Mouse (Mus musculus) kidney, adult 2 months (tissue): ENCODE measurements around the gene Smad6. TPM values are rescaled to one million over a fixed set of nuclear protein-coding genes. Genes with fewer than 3 reads are reported as not detected.

Source experiments
- DNase-seq: peaks from one replicate; pipeline ENCODE4 v3.0.0; 2021
- H3K27ac ChIP-seq: fragments of 200-500 bp; 2 replicates; pipeline ENCODE4 v1.5.1; 2012; ENCODE audit warnings: low read depth, low read length, control low read depth, inconsistent platforms; ENCODE audit not compliant: insufficient read depth
- H3K27me3 ChIP-seq: fragments of 200-500 bp; replicated peaks from 2 replicates; pipeline ENCODE4 v1.6.1; 2012; ENCODE audit warnings: mild to moderate bottlenecking, moderate library complexity, low read length, inconsistent platforms; ENCODE audit not compliant: control insufficient read depth, insufficient read depth
- H3K36me3 ChIP-seq: fragments of 200-500 bp; 2 replicates; pipeline ENCODE4 v1.6.1; 2012; ENCODE audit warnings: mild to moderate bottlenecking, moderate library complexity, low read length, inconsistent platforms; ENCODE audit not compliant: control insufficient read depth, insufficient read depth
- H3K4me1 ChIP-seq: fragments of 200-500 bp; 2 replicates; pipeline ENCODE4 v1.6.1; 2011; ENCODE audit warnings: low read length; ENCODE audit not compliant: control insufficient read depth, insufficient read depth
- H3K4me3 ChIP-seq: fragments of 200-500 bp; 2 replicates; pipeline ENCODE4 v1.5.1; 2011; ENCODE audit warnings: mild to moderate bottlenecking, low read depth, low read length, control low read depth; ENCODE audit not compliant: insufficient read depth
- CTCF ChIP-seq: fragments of 200-500 bp; conservative IDR thresholded peaks from 2 replicates; pipeline ENCODE4 v1.5.1; 2011; ENCODE audit warnings: low read depth, mild to moderate bottlenecking, control low read depth, low read length, moderate library complexity, mixed read lengths; ENCODE audit not compliant: insufficient read depth, insufficient read length
- POLR2A ChIP-seq: fragments of 200-500 bp; IDR thresholded peaks from one replicate; pipeline ENCODE4 v1.6.1; 2011; ENCODE audit warnings: low read depth, low read length, control low read depth
- WGBS: fragments of 180-500 bp; shearing (Covaris S2); methylation state at CpG from one replicate; pipeline ENCODE4 v1.1.7; 2018; 5-methylcytosine and 5-hydroxymethylcytosine counted together
- polyA plus RNA-seq: library from polyadenylated mRNA; depleted of rRNA; stranded (reverse); fragments of >200 nt; gene quantifications from 2 replicates; pipeline ENCODE4 v1.2.3, GENCODE M21; 2012

Smad6 gene
- polyA plus RNA-seq, 1 experiment, result 15.9 TPM

GRCm38 (mm10) chr9:63959129-63959932 is 62.5 kb downstream of the Smad6 start:
- peak; percentile 79 for DNase-seq
- Histone ChIP-seq H3K4me1 (peaks cover 46% of the 10 kb centered on the region), H3K27me3 (no peaks in the 10 kb centered on the region), H3K4me3 (no peak overlapping the region), H3K36me3 (no peaks in the 10 kb centered on the region), H3K27ac (peak overlapping the region; percentile 85)
- TF ChIP-seq POLR2A (no peak), CTCF (peak; percentile 78)
- 44% methylated on average over 17 of the region's 17 CpGs for WGBS

- Histone ChIP-seq H3K36me3 (no peaks in the 10 kb centered on the region), H3K27ac (peak overlapping the region; percentile 42), H3K27me3 (no peaks in the 10 kb centered on the region), H3K4me1 (peaks cover 46% of the 10 kb centered on the region), H3K4me3 (no peak overlapping the region)
- DNase-seq, result peak; percentile 80
- TF ChIP-seq CTCF (no peak), POLR2A (no peak)
- 23% methylated on average over 15 of the region's 15 CpGs for whole genome bisulfite sequencing
Observed at GRCm38 (mm10) chr9:63958337-63959030, 63.4 kb downstream of the Smad6 start.

GRCm38 (mm10) chr9:63957647-63958185 is 64.1 kb downstream of the Smad6 start:
- Histone ChIP-seq H3K4me1 (peaks cover 38% of the 10 kb centered on the region), H3K36me3 (no peaks in the 10 kb centered on the region), H3K27me3 (no peaks in the 10 kb centered on the region), H3K4me3 (no peak overlapping the region), H3K27ac (peak overlapping the region; percentile 37; the same call in 1 of the 2 replicates)
- TF ChIP-seq POLR2A (no peak), CTCF (no peak)
- WGBS, result 58% methylated on average over 11 of the region's 11 CpGs
- DNase-seq, result no peak

- H3K36me3 ChIP-seq, result no peaks in the 10 kb centered on the region
- peaks cover 31% of the 10 kb centered on the region for H3K4me1 ChIP-seq
- H3K4me3 ChIP-seq, result no peak overlapping the region
- WGBS, result 18% methylated on average over 9 of the region's 9 CpGs
- TF ChIP-seq CTCF (peak; percentile 97), POLR2A (no peak)
- no peak overlapping the region for H3K27ac ChIP-seq
- H3K27me3 ChIP-seq, result no peaks in the 10 kb centered on the region
- DNase-seq, result peak; percentile 79
Observed at GRCm38 (mm10) chr9:63956052-63956451, 65.8 kb downstream of the Smad6 start.

GRCm38 (mm10) chr9:63953691-63954090 is 68.2 kb downstream of the Smad6 start:
- TF ChIP-seq CTCF (no peak), POLR2A (no peak)
- no peaks in the 10 kb centered on the region for H3K36me3 ChIP-seq
- no peak overlapping the region for H3K27ac ChIP-seq
- 85% methylated on average over 35 of the region's 35 CpGs for WGBS
- no peaks in the 10 kb centered on the region for H3K27me3 ChIP-seq
- peaks cover 10% of the 10 kb centered on the region; the same call in 1 of the 2 replicates for H3K4me1 ChIP-seq
- no peak for DNase-seq
- no peak overlapping the region for H3K4me3 ChIP-seq

- TF ChIP-seq POLR2A (no peak), CTCF (no peak)
- no peaks in the 10 kb centered on the region for H3K27me3 ChIP-seq
- no peak overlapping the region for H3K4me3 ChIP-seq
- H3K36me3 ChIP-seq, result no peaks in the 10 kb centered on the region
- H3K27ac ChIP-seq, result no peak overlapping the region
- peaks cover 4% of the 10 kb centered on the region; the same call in 1 of the 2 replicates for H3K4me1 ChIP-seq
- WGBS, result 95% methylated on average over 2 of the region's 2 CpGs
- DNase-seq, result no peak
Observed at GRCm38 (mm10) chr9:63952591-63952990, 69.3 kb downstream of the Smad6 start.

- Histone ChIP-seq H3K36me3 (no peaks in the 10 kb centered on the region), H3K4me3 (no peak overlapping the region), H3K27ac (no peak overlapping the region), H3K4me1 (no peaks in the 10 kb centered on the region), H3K27me3 (no peaks in the 10 kb centered on the region)
- DNase-seq, result no peak
- 38% methylated on average over 4 of the region's 4 CpGs for WGBS
- TF ChIP-seq POLR2A (no peak), CTCF (no peak)
Observed at GRCm38 (mm10) chr9:63950357-63950756, 71.5 kb downstream of the Smad6 start.
